Mouse (Mus musculus): ENCODE results near the gene Itga8. TPM values are rescaled to one million over a fixed set of nuclear protein-coding genes. Genes with fewer than 3 reads are reported as not detected.

Gene Itga8
- total RNA-seq, 2 experiments from 2014 or later, result 1.1 to 8.3 TPM

- no peak for ATAC-seq (replicated peaks; ENCODE audit: poor library complexity, severe bottlenecking)
Observed at GRCm38 (mm10) chr2:12297287-12297686, 4.4 kb downstream of the Itga8 start.

GRCm38 (mm10) chr2:12295150-12295549 lies 6.6 kb downstream of the Itga8 start:
- ATAC-seq (replicated peaks; ENCODE audit: poor library complexity, severe bottlenecking), result no peak

GRCm38 (mm10) chr2:12294060-12294459 lies 7.7 kb downstream of the Itga8 start:
- ATAC-seq (replicated peaks; ENCODE audit: poor library complexity, severe bottlenecking), result peak; percentile 91

GRCm38 (mm10) chr2:12293458-12293857 lies 8.3 kb downstream of the Itga8 start:
- no peak for ATAC-seq (replicated peaks; ENCODE audit: poor library complexity, severe bottlenecking)

- ATAC-seq (replicated peaks; ENCODE audit: poor library complexity, severe bottlenecking), result peak; percentile 81
Observed at GRCm38 (mm10) chr2:12292023-12292820, 9.5 kb downstream of the Itga8 start.

GRCm38 (mm10) chr2:12290235-12290634 lies 11.5 kb downstream of the Itga8 start:
- no peak for ATAC-seq (replicated peaks; ENCODE audit: poor library complexity, severe bottlenecking)

GRCm38 (mm10) chr2:12287831-12288230 lies 13.9 kb downstream of the Itga8 start:
- ATAC-seq (replicated peaks; ENCODE audit: poor library complexity, severe bottlenecking), result no peak

- ATAC-seq (replicated peaks; ENCODE audit: poor library complexity, severe bottlenecking), result peak; percentile 100
Observed at GRCm38 (mm10) chr2:12280664-12281063, 21.1 kb downstream of the Itga8 start.

- no peak for ATAC-seq (replicated peaks; ENCODE audit: poor library complexity, severe bottlenecking)
Observed at GRCm38 (mm10) chr2:12279070-12279612, 22.6 kb downstream of the Itga8 start.

- ATAC-seq (replicated peaks; ENCODE audit: poor library complexity, severe bottlenecking), result no peak
Observed at GRCm38 (mm10) chr2:12256635-12257317, 44.9 kb downstream of the Itga8 start.

- no peak for ATAC-seq (replicated peaks; ENCODE audit: poor library complexity, severe bottlenecking)
Observed at GRCm38 (mm10) chr2:12255901-12256300, 45.8 kb downstream of the Itga8 start.

- no peak for ATAC-seq (replicated peaks; ENCODE audit: poor library complexity, severe bottlenecking)
Observed at GRCm38 (mm10) chr2:12235345-12235744, 66.4 kb downstream of the Itga8 start.

- no peak for ATAC-seq (replicated peaks; ENCODE audit: poor library complexity, severe bottlenecking)
Observed at GRCm38 (mm10) chr2:12229721-12230120, 72.0 kb downstream of the Itga8 start.

GRCm38 (mm10) chr2:12228335-12228734 lies 73.4 kb downstream of the Itga8 start:
- peak; percentile 75 for ATAC-seq (replicated peaks; ENCODE audit: poor library complexity, severe bottlenecking)

- peak; percentile 69 for ATAC-seq (replicated peaks; ENCODE audit: poor library complexity, severe bottlenecking)
Observed at GRCm38 (mm10) chr2:12227243-12227642, 74.5 kb downstream of the Itga8 start.

- no peak for ATAC-seq (replicated peaks; ENCODE audit: poor library complexity, severe bottlenecking)
Observed at GRCm38 (mm10) chr2:12226367-12226766, 75.4 kb downstream of the Itga8 start.

- no peak for ATAC-seq (replicated peaks; ENCODE audit: poor library complexity, severe bottlenecking)
Observed at GRCm38 (mm10) chr2:12221671-12222070, 80.1 kb downstream of the Itga8 start.

- ATAC-seq (replicated peaks; ENCODE audit: poor library complexity, severe bottlenecking), result no peak
Observed at GRCm38 (mm10) chr2:12213464-12213790, 88.3 kb downstream of the Itga8 start.

GRCm38 (mm10) chr2:12212662-12213463 lies 88.9 kb downstream of the Itga8 start:
- ATAC-seq (replicated peaks; ENCODE audit: poor library complexity, severe bottlenecking), result peak; percentile 49

GRCm38 (mm10) chr2:12208142-12208541 lies 93.6 kb downstream of the Itga8 start:
- peak; percentile 71 for ATAC-seq (replicated peaks; ENCODE audit: poor library complexity, severe bottlenecking)

GRCm38 (mm10) chr2:12206353-12206752 lies 95.4 kb downstream of the Itga8 start:
- ATAC-seq (replicated peaks; ENCODE audit: poor library complexity, severe bottlenecking), result peak; percentile 98
